Mouse (Mus musculus) kidney, adult 2 months (tissue): ENCODE data around the gene Nckipsd.

Source experiments
- CTCF ChIP-seq: fragments of 200-500 bp; conservative IDR thresholded peaks from 2 replicates; pipeline ENCODE4 v1.5.1; 2011; ENCODE audit warnings: low read depth, mild to moderate bottlenecking, control low read depth, low read length, moderate library complexity, mixed read lengths; ENCODE audit not compliant: insufficient read depth, insufficient read length
- POLR2A ChIP-seq: fragments of 200-500 bp; IDR thresholded peaks from one replicate; pipeline ENCODE4 v1.6.1; 2011; ENCODE audit warnings: low read depth, low read length, control low read depth

- TF ChIP-seq POLR2A (no peak), CTCF (no peak)
These were observed 23.5 kb downstream of the Nckipsd start for GRCm38 (mm10) chr9:108831637-108832036.
